Mouse (Mus musculus) hindbrain, embryonic 13.5 days (tissue): ENCODE data around the gene Disc1. TPM values are rescaled to one million over a fixed set of nuclear protein-coding genes. Genes with fewer than 3 reads are reported as not detected.

Source experiments
- ATAC-seq: fragments of 200-750 bp; cut with Nextera tagmentation; 2 replicates; pipeline ENCODE4 v1.8.0; 2017; ENCODE audit warnings: moderate TSS enrichment; ENCODE audit not compliant: low FRiP score
- H3K27ac ChIP-seq: fragments of 300-500 bp; sonication (generic); 2 replicates; pipeline ENCODE4 v1.5.1; 2015; ENCODE audit warnings: inconsistent platforms, mild to moderate bottlenecking, moderate library complexity
- H3K27me3 ChIP-seq: fragments of 300-500 bp; sonication (generic); 2 replicates; pipeline ENCODE4 v1.6.1; 2015; ENCODE audit warnings: mild to moderate bottlenecking, inconsistent platforms
- H3K36me3 ChIP-seq: fragments of 300-500 bp; sonication (generic); 2 replicates; pipeline ENCODE4 v1.6.1; 2015; ENCODE audit warnings: mild to moderate bottlenecking, inconsistent platforms
- H3K4me1 ChIP-seq: fragments of 300-500 bp; sonication (generic); replicated peaks from 2 replicates; pipeline ENCODE4 v1.6.1; 2015; ENCODE audit warnings: inconsistent platforms
- H3K4me2 ChIP-seq: fragments of 300-500 bp; sonication (generic); 2 replicates; pipeline ENCODE4 v1.6.1; 2015; ENCODE audit warnings: inconsistent platforms, mild to moderate bottlenecking, moderate library complexity
- H3K4me3 ChIP-seq: fragments of 300-500 bp; sonication (generic); 2 replicates; pipeline ENCODE4 v1.5.1; 2015; ENCODE audit warnings: mild to moderate bottlenecking, inconsistent platforms
- H3K9ac ChIP-seq: fragments of 300-500 bp; sonication (generic); 2 replicates; pipeline ENCODE4 v1.6.1; 2015; ENCODE audit warnings: mild to moderate bottlenecking, inconsistent platforms
- H3K9me3 ChIP-seq: fragments of 300-500 bp; sonication (generic); 2 replicates; pipeline ENCODE4 v1.6.1; 2016; ENCODE audit warnings: inconsistent platforms
- WGBS: fragments of 180-500 bp; shearing (Covaris S2); methylation state at CpG from one replicate; pipeline ENCODE4 v1.1.7; 2015; 5-methylcytosine and 5-hydroxymethylcytosine counted together
- microRNA-seq: library from miRNA; unstranded; fragments of <30 nt; microRNA quantifications from one replicate; pipeline ENCODE4, GENCODE M21; 2016
- polyA plus RNA-seq: library from polyadenylated mRNA; unstranded; fragments of >200 nt; fragmentation: Nextera tagmentation; extraction: Ambion mirVana; gene quantifications from 2 replicates; pipeline ENCODE4 v1.2.1, GENCODE M21; 2015

Gene Disc1
- polyA plus RNA-seq, 1 experiment from 2014 or later = 1.3 TPM

DNA sequence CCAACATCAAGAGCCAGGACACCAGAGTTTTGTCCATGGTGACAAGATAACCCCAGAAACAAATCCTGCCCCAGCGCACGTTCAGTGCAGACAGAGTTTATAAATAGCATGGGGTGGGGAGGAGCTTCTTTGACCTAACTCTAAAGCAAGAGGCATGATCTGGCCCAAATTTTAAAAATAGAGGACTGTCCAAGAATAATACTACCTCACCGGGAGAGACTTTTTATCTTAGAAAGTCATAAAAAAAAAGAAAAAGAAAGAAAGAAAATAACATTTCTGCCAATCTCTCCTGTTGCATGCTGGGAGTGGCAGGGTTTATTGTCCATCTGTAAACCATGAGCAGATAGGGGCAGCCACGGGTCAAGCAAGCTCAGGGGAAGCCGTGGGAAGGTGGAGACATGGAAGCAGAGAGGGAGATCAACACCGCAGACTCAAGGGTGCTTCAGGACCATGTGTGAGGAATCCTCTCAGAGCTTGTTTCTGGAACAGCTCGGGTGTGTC is 233.9 kb downstream of the Disc1 start:
- Histone ChIP-seq H3K4me3 (no peak overlapping the region), H3K9me3 (0 out of 2 replicates have a peak, but pooled peaks cover 4% of the 10 kb centered on the region), H3K27ac (no peak overlapping the region), H3K4me2 (no peak overlapping the region), H3K36me3 (no peaks in the 10 kb centered on the region), H3K9ac (no peak overlapping the region), H3K27me3 (peaks cover 8% of the 10 kb centered on the region; the same call in 1 of the 2 replicates), H3K4me1 (peaks cover 26% of the 10 kb centered on the region)
- ATAC-seq = no peak
- whole genome bisulfite sequencing = 72% methylated on average over 7 of the region's 7 CpGs

DNA sequence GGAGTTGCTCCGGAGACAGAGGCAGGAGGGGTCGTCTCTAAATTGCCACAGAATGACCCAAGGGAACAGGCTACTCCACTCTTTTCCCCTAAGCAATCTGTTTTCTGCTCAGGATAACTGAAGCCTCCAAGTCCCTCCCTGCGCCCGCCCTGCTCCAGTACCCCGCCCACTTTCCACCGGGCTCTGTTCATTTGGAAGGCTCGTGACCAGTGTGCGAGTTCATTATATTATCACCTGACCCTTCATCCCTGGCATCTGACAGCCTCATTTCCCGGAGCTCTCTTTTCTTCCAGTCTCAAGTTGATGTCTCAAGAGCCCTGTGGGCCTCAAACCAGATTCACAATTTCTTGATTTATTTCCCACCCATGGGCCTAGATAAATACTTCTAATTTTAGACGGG is 237.5 kb downstream of the Disc1 start:
- Histone ChIP-seq H3K9me3 (0 out of 2 replicates have a peak, but pooled peaks cover 4% of the 10 kb centered on the region), H3K4me2 (no peak overlapping the region), H3K9ac (no peak overlapping the region), H3K27ac (no peak overlapping the region), H3K36me3 (no peaks in the 10 kb centered on the region), H3K4me1 (peaks cover 27% of the 10 kb centered on the region), H3K27me3 (0 out of 2 replicates have a peak, but pooled peaks cover under 1% of the 10 kb centered on the region), H3K4me3 (no peak overlapping the region)
- 56% methylated on average over 10 of the region's 10 CpGs for WGBS
- no peak for ATAC-seq

DNA sequence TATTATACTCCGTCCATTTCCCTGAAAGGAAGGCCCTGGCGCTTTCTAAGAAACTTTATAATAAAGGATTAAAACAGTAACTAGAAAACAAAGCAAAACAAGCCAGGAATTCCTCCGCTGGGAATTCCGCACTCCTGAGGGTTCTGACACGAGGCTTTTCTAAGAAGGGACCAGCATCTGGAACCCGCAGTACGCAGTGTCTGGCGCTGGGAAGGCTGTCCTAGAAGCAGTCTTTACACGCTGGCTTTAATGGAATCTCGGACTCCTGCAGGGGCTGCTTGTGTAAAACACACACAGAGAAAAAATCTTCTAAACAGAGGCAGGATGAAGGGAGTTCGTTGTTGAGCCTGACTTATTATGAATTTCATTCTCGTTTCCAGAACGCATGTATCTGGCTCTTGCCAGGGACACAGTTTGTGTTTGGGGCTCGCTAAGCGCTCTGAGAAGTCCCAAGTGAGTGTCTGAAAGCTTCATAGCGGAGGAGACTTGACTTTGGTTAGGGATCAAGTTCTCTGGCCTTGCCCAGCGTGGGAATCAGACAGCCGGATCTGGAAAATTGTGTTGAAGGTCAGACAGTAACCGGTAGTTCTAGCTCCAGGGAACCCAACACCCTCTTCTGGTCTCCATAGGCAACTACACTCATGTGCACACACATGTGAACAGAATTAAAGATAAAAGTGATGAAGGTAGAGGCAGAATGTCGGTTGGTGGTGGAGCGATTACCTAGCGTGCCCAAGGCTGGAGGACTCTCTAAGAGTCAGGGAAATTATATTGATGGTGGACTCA is 238.1 kb downstream of the Disc1 start:
- Histone ChIP-seq H3K4me1 (peaks cover 23% of the 10 kb centered on the region), H3K27ac (no peak overlapping the region), H3K4me3 (no peak overlapping the region), H3K9me3 (0 out of 2 replicates have a peak, but pooled peaks cover 4% of the 10 kb centered on the region), H3K9ac (no peak overlapping the region), H3K4me2 (no peak overlapping the region), H3K27me3 (no peaks in the 10 kb centered on the region), H3K36me3 (no peaks in the 10 kb centered on the region)
- 84% methylated on average over 22 of the region's 22 CpGs for WGBS
- no peak for ATAC-seq

DNA sequence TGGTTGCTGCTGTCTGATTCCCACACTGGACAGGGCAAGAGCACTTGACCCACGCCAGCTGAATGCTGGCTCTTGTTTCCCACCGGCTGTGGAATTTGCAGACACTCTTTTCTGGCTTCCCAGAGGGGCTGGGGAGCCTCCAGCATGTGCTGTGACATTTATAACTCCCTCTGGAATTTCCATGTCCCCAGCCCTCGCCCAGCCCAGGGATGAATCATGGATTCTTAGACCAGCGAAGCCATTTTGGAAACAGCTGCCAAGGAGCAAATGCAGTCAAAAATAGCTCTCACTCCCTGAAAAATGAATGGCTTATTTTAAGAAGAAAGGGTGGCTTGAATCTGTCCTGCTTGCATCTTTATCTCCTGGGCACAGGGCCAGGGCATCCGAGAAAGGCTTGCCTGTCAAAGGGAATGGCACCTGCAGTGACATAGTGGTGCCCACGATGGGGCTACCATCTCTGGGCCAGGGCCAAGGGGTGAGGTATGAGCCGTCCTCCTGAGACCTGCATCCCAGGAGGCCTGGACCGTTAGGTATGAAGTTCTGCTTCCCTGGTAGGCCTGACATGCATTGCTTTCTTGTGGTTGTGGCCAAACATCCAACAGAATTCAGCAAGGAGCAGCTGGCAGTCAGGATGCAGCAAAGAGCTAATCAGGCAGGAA is 239.1 kb downstream of the Disc1 start:
- no peaks in the 10 kb centered on the region for H3K27me3 ChIP-seq
- H3K9me3 ChIP-seq = 0 out of 2 replicates have a peak, but pooled peaks cover 4% of the 10 kb centered on the region
- H3K9ac ChIP-seq = no peak overlapping the region
- H3K4me3 ChIP-seq = no peak overlapping the region
- peaks cover 20% of the 10 kb centered on the region for H3K4me1 ChIP-seq
- no peak overlapping the region for H3K4me2 ChIP-seq
- H3K36me3 ChIP-seq = no peaks in the 10 kb centered on the region
- WGBS = 60% methylated on average over 8 of the region's 8 CpGs
- peak overlapping the region; percentile 44 for H3K27ac ChIP-seq
- ATAC-seq = no peak

DNA sequence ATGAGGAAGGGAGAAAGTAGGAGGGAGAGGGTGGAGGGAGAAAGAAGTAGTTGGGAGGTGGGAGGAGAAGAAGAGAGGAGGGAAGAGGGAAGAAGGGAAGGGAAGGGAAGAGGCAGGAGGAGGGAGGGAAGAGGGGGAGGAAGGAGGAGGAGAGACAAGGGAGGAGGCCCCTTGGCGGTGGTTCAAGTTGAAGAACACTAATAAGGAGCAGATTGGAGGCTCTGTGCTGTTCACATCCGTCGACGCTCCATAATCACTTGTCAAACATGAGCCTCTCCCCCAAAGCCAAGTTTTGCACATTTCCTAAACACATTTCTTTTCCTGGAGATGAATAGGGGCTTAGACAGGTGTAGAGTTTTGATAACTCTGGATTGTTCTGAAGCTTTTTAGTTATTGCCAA is 245.3 kb downstream of the Disc1 start:
- no peaks in the 10 kb centered on the region for H3K36me3 ChIP-seq
- H3K9me3 ChIP-seq = no peaks in the 10 kb centered on the region
- peaks cover 6% of the 10 kb centered on the region; the same call in 1 of the 2 replicates for H3K4me1 ChIP-seq
- no peak overlapping the region for H3K27ac ChIP-seq
- no peak overlapping the region for H3K9ac ChIP-seq
- H3K4me2 ChIP-seq = no peak overlapping the region
- ATAC-seq = no peak
- peaks cover 13% of the 10 kb centered on the region; the same call in 1 of the 2 replicates for H3K27me3 ChIP-seq
- H3K4me3 ChIP-seq = no peak overlapping the region
- 47% methylated on average over 4 of the region's 4 CpGs for WGBS

DNA sequence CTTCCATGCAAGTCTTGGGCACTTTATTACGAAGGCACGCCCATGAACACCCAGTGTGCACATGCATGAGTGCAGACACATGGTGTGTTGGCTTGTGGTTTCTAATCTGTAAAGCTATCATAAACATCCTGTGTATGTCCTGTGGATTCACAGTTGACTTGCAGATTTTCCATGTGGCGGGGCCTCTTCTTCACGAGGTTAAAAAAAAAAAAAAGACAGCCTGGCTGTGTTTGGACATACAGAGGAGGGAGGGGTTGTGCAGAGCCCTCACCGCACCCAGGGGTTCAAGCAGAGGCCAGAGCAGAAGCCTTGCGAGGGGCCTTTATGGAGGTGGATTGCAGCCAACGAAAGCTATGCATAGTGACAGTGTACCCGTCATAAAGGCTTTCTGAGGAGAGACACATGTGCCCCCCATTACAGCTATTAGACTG is 248.0 kb downstream of the Disc1 start:
- H3K9me3 ChIP-seq = peaks cover 5% of the 10 kb centered on the region; the same call in 1 of the 2 replicates
- 65% methylated on average over 8 of the region's 8 CpGs for WGBS
- peaks cover 13% of the 10 kb centered on the region; the same call in 1 of the 2 replicates for H3K27me3 ChIP-seq
- H3K36me3 ChIP-seq = no peaks in the 10 kb centered on the region
- H3K4me2 ChIP-seq = no peak overlapping the region
- H3K4me3 ChIP-seq = no peak overlapping the region
- peaks cover 6% of the 10 kb centered on the region; the same call in 1 of the 2 replicates for H3K4me1 ChIP-seq
- no peak overlapping the region for H3K27ac ChIP-seq
- ATAC-seq = no peak
- H3K9ac ChIP-seq = no peak overlapping the region

DNA sequence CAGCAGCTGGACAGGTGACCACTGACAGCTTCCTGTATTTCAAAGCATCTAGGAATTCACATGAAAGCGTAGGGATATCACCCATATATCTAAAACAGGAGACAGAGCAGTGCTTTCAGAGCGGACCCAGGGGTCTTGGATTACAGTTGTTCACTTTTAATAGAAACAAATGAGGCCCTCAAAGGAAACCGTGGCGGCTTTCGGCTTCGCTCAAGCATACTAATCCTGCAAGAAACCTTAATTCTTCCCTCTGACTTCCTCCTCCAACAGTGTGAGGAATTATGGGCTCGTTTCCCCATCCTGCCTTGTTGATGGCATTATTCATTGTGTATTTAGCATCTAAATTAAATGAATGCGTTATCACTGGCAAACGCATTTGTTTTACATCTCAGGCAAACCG is 252.7 kb downstream of the Disc1 start:
- H3K27me3 ChIP-seq = peaks cover 35% of the 10 kb centered on the region
- 40% methylated on average over 10 of the region's 10 CpGs for WGBS
- H3K4me3 ChIP-seq = no peak overlapping the region
- H3K9me3 ChIP-seq = peaks cover 5% of the 10 kb centered on the region; the same call in 1 of the 2 replicates
- no peak overlapping the region for H3K27ac ChIP-seq
- H3K4me2 ChIP-seq = no peak overlapping the region
- peaks cover 32% of the 10 kb centered on the region for H3K4me1 ChIP-seq
- no peaks in the 10 kb centered on the region for H3K36me3 ChIP-seq
- no peak overlapping the region for H3K9ac ChIP-seq
- ATAC-seq = no peak

DNA sequence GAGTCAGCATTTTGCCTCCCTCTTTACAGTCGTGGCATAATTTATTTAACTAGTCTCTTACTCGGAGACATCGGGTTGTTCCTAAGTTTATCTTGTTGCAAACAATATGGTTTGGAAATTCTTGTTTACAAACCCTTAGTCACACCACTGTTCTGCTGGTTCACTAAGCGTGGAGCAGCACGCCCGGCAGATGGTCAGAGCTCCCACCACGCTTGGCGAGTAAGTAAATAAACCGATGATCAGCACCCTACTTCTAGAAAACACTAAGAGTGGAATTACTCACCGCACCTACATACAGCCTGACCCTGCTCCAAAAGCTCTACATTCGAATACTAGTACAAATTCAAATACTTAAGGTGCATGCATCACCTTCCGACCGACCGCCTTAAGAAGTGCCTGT is 256.0 kb downstream of the Disc1 start:
- Histone ChIP-seq H3K4me2 (no peak overlapping the region), H3K9ac (no peak overlapping the region), H3K9me3 (peaks cover 1% of the 10 kb centered on the region; the same call in 1 of the 2 replicates), H3K27me3 (peaks cover 32% of the 10 kb centered on the region), H3K36me3 (no peaks in the 10 kb centered on the region), H3K27ac (no peak overlapping the region), H3K4me3 (no peak overlapping the region), H3K4me1 (peaks cover 46% of the 10 kb centered on the region)
- no peak for ATAC-seq
- WGBS = 67% methylated on average over 14 of the region's 14 CpGs

Small RNA genes within 50 kb of the gene (microRNA-seq; reads per million reads assigned to microRNA genes)
- gene Gm22197 = not detected

Other genes starting within 250 kb of the Disc1 start
- 83.6 and 85.0 TPM in 2 replicates for gene Gnpat, start 191.2 kb upstream of the Disc1 start, polyA plus RNA-seq
- gene 2810004N23Rik, start 191.1 kb upstream of the Disc1 start, polyA plus RNA-seq = 30.4 and 32.1 TPM in 2 replicates
- 13.2 and 13.8 TPM in 2 replicates for gene Exoc8, start 156.5 kb upstream of the Disc1 start, polyA plus RNA-seq
- gene Sprtn, start 156.3 kb upstream of the Disc1 start, polyA plus RNA-seq = 9.5 and 10.6 TPM in 2 replicates
- gene Egln1, start 104.9 kb upstream of the Disc1 start, polyA plus RNA-seq = 16.9 and 17.2 TPM in 2 replicates
- 176 and 184 TPM in 2 replicates for gene Tsnax, start 41.2 kb upstream of the Disc1 start, polyA plus RNA-seq